In the genomic region with DNA sequence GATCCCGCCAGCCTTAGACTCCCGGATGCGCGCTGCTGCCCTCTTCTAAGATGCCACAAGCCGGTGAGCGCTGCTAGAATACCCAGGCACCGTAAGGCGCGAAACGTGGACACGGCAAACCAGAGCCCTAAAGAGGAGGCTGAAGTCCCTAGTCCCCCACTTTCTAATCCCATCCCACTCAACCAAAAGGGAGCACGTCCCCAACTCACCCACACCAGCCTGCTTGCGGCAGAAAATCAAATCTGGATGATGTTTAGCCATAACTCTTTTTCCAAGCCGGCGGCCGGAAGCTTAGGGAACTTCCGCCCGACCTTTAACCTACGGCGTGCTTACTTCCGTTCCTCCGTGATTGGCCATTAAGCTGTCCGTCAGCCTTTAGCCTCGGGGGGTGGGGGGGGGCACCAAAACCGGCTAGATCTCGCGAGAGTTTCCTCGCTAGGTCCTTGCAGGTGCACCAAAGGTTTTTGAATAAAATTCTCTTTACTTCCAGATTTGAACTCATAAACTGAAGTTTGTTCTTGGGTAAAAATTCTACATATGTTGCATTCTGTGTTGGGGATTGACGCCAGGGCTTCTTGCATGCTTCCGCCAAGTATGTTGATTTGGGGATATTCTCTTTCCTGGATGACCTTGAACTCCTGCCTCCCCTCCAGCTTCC, we compare ENCODE assay signal across 8 mouse cellular contexts. TPM values are rescaled to one million over a fixed set of nuclear protein-coding genes. Genes with fewer than 3 reads are reported as not detected.
DNase-seq lines count a peak whose midpoint lies in the region; ATAC-seq and TF ChIP-seq lines count a peak whose summit lies in the region.

Gene Phf5a, minus strand, starts transcription at position 308 of the 658 bp plus-strand sequence.

- H3K36me3 ChIP-seq in embryonic facial prominence, embryonic 14.5 days (ENCODE audit: control insufficient read depth, insufficient read depth, low read length): peaks cover 40% of the 10 kb centered on the region
- H3K36me3 ChIP-seq in heart, adult 2 months (ENCODE audit: control insufficient read depth, insufficient read depth, low read length): peaks cover 10% of the 10 kb centered on the region

- peak; percentile 89 for ATAC-seq in embryonic facial prominence, embryonic 14.5 days (ENCODE audit: low read depth)
- ATAC-seq in monocyte, adult 5-6 weeks (replicated peaks; ENCODE audit: insufficient number of reproducible peaks, low FRiP score, low TSS enrichment, poor library complexity, severe bottlenecking): peak; percentile 86

- H3K9me3 ChIP-seq in embryonic facial prominence, embryonic 14.5 days (ENCODE audit: control insufficient read depth, low read length): no peaks in the 10 kb centered on the region

- TF ChIP-seq POLR2A in heart, adult 2 months (IDR thresholded peaks at IDR 0.05; ENCODE audit: insufficient read depth, low read depth, low read length): peak; percentile 65; the same call in 1 of the 2 replicates

- peak within 1 kb of the TSS; percentile 80 for H3K9ac ChIP-seq in embryonic facial prominence, embryonic 14.5 days (ENCODE audit: low read depth, low read length)
- peak within 1 kb of the TSS; percentile 98 for H3K9ac ChIP-seq in heart, adult 2 months (ENCODE audit: low read depth, low read length)

- DNase-seq in 3134 (ENCODE audit: extremely low read depth, insufficient read length, low spot score) (peak; percentile 90), liver (peak; percentile 95)
- DNase-seq in adrenal gland, postnatal 10 days: peak; percentile 90
- peak; percentile 98 for DNase-seq in embryonic facial prominence, embryonic 14.5 days (ENCODE audit: low spot score)
- DNase-seq in heart, adult 2 months: peak; percentile 88
- DNase-seq in kidney, adult 8-10 months: peak; percentile 84 to 88
- DNase-seq in spleen, postnatal 4 days (ENCODE audit: low spot score in 2 of 2): peak; percentile 81 to 90

- 2% methylated on average over 30 of the region's 30 CpGs for WGBS in embryonic facial prominence, embryonic 14.5 days
- under 1% methylated on average over 30 of the region's 30 CpGs for WGBS in heart, adult 2 months

- intact Hi-C loops in heart, adult 2 months (cut with DNase I): loop anchor here (2.0 to 5.0 kb wide), 3 partner anchors 13 to 53 kb away; partner anchors contain the start of gene Tob2

- TF ChIP-seq EP300 in heart, adult 2 months (IDR thresholded peaks at IDR 0.05; ENCODE audit: insufficient read depth, low read depth, low read length): no peak

- no peak for TF ChIP-seq CTCF in heart, adult 2 months (IDR thresholded peaks at IDR 0.05)

- H3K27me3 ChIP-seq in embryonic facial prominence, embryonic 14.5 days (replicated peaks; ENCODE audit: control insufficient read depth, insufficient read depth, low read length): no peaks in the 10 kb centered on the region
- H3K27me3 ChIP-seq in heart, adult 2 months (ENCODE audit: control insufficient read depth, insufficient read depth, low read length): no peaks in the 10 kb centered on the region

- H3K79me2 ChIP-seq in heart, adult 2 months (replicated peaks; ENCODE audit: control insufficient read depth, insufficient read depth, low read length): peaks cover 5% of the 10 kb centered on the region

- H3K4me3 ChIP-seq in embryonic facial prominence, embryonic 14.5 days (ENCODE audit: low read depth, low read length): peak within 1 kb of the TSS; percentile 98
- peak within 1 kb of the TSS; percentile 98 for H3K4me3 ChIP-seq in heart, adult 2 months

- peak within 1 kb of the TSS; percentile 92 for H3K4me2 ChIP-seq in embryonic facial prominence, embryonic 14.5 days (ENCODE audit: low read depth, low read length)

- H3K27ac ChIP-seq in embryonic facial prominence, embryonic 14.5 days (replicated peaks; ENCODE audit: low read depth, low read length): peak within 1 kb of the TSS; percentile 97
- peak within 1 kb of the TSS; percentile 100 for H3K27ac ChIP-seq in heart, adult 2 months

- peaks cover 8% of the 10 kb centered on the region for H3K4me1 ChIP-seq in embryonic facial prominence, embryonic 14.5 days (ENCODE audit: control insufficient read depth, insufficient read depth, low read length)
- peaks cover 5% of the 10 kb centered on the region; the same call in 1 of the 2 replicates for H3K4me1 ChIP-seq in heart, adult 2 months (ENCODE audit: control insufficient read depth, insufficient read depth, low read length)

RNA-seq across cellular contexts. Expression of gene Phf5a, which starts in this region (rescaled TPM):
- total RNA-seq in adrenal gland, postnatal 10 days (2021): 10 to 100 TPM; 58.8 to 62.9 TPM
- 138 and 146 TPM in 2 replicates for polyA plus RNA-seq in embryonic facial prominence, embryonic 14.5 days (2014; fragmentation: Nextera tagmentation; extraction: Ambion mirVana)
- 10 to 100 TPM; 30.2 to 36.5 TPM for total RNA-seq in heart, adult 2 months (2021)
- polyA plus RNA-seq in heart, adult 2 months (2012; rRNA removed): 30.2 and 39.1 TPM in 2 replicates
- total RNA-seq in monocyte, adult 5-6 weeks (2017): 54.7 to 91.7 TPM (median 58.7 TPM) in 3 replicates

Comparison
In these comparisons a context has a peak if more than half of its experiments do, and no peak if none do; other contexts are left out.
1. Peak in every context shown above with its lines: DNase-seq, ATAC-seq, H3K4me3 ChIP-seq and H3K27ac ChIP-seq.